Mouse (Mus musculus) neural tube, embryonic 12.5 days (tissue): Measurements from ENCODE around the gene Gm28053. TPM values are rescaled to one million over a fixed set of nuclear protein-coding genes. Genes with fewer than 3 reads are reported as not detected.
"Not testable (repeated sequence)": the region's sequence is repeated elsewhere in the genome, so short reads cannot be mapped to it uniquely, and the experiment has no call there.

ENCODE experiments used
- ATAC-seq: fragments of 200-750 bp; cut with Nextera tagmentation; 2 replicates; pipeline ENCODE4 v1.8.0; 2017; ENCODE audit warnings: low read depth, mild to moderate bottlenecking, moderate TSS enrichment, moderate library complexity; ENCODE audit not compliant: low FRiP score
- H3K27ac ChIP-seq: fragments of 300-500 bp; sonication (generic); 2 replicates; pipeline ENCODE4 v1.5.1; 2016
- H3K27me3 ChIP-seq: fragments of 300-500 bp; sonication (generic); replicated peaks from 2 replicates; pipeline ENCODE4 v1.6.1; 2016; ENCODE audit warnings: mild to moderate bottlenecking
- H3K36me3 ChIP-seq: fragments of 300-500 bp; sonication (generic); 2 replicates; pipeline ENCODE4 v1.6.1; 2016; ENCODE audit warnings: mild to moderate bottlenecking
- H3K4me1 ChIP-seq: fragments of 300-500 bp; sonication (generic); 2 replicates; pipeline ENCODE4 v1.6.1; 2016
- H3K4me2 ChIP-seq: fragments of 300-500 bp; sonication (generic); replicated peaks from 2 replicates; pipeline ENCODE4 v1.6.1; 2016; ENCODE audit warnings: mild to moderate bottlenecking
- H3K4me3 ChIP-seq: fragments of 300-500 bp; sonication (generic); 2 replicates; pipeline ENCODE4 v1.5.1; 2016
- H3K9ac ChIP-seq: fragments of 300-500 bp; sonication (generic); 2 replicates; pipeline ENCODE4 v1.6.1; 2016; ENCODE audit warnings: mild to moderate bottlenecking
- H3K9me3 ChIP-seq: fragments of 300-500 bp; sonication (generic); 2 replicates; pipeline ENCODE4 v1.6.1; 2016; ENCODE audit warnings: mild to moderate bottlenecking
- WGBS: fragments of 180-500 bp; shearing (Covaris S2); methylation state at CpG from one replicate; pipeline ENCODE4 v1.1.7; 2016; 5-methylcytosine and 5-hydroxymethylcytosine counted together
- polyA plus RNA-seq: library from polyadenylated mRNA; unstranded; fragments of >200 nt; fragmentation: Nextera tagmentation; extraction: Ambion mirVana; gene quantifications from 2 replicates; pipeline ENCODE4 v1.2.1, GENCODE M21; 2016

Gm28053 gene
- polyA plus RNA-seq, 1 experiment from 2014 or later, result 0.70 TPM

GRCm38 (mm10) chr6:48682271-48682670 is 36.1 kb upstream of the Gm28053 start:
- Histone ChIP-seq H3K4me3 (no peak overlapping the region), H3K27ac (no peak overlapping the region), H3K4me2 (no peak overlapping the region), H3K4me1 (no peaks in the 10 kb centered on the region), H3K36me3 (no peaks in the 10 kb centered on the region), H3K27me3 (no peaks in the 10 kb centered on the region), H3K9ac (no peak overlapping the region), H3K9me3 (no peaks in the 10 kb centered on the region)
- 86% methylated on average over 4 of the region's 4 CpGs for WGBS
- ATAC-seq, result no peak

GRCm38 (mm10) chr6:48683263-48683821 is 35.1 kb upstream of the Gm28053 start:
- 91% methylated on average over 4 of the region's 4 CpGs for WGBS
- H3K27me3 ChIP-seq, ATAC-seq, H3K36me3 ChIP-seq, H3K9ac ChIP-seq, H3K4me2 ChIP-seq, H3K27ac ChIP-seq, H3K9me3 ChIP-seq, H3K4me1 ChIP-seq, H3K4me3 ChIP-seq: not testable (repeated sequence)

GRCm38 (mm10) chr6:48684319-48684718 is 34.1 kb upstream of the Gm28053 start, which contains the start of gene Gimap4:
Gene Gimap4, plus strand, starts transcription at chr6:48684549.
- no peaks in the 10 kb centered on the region for H3K27me3 ChIP-seq
- no peak for ATAC-seq
- no peaks in the 10 kb centered on the region for H3K4me1 ChIP-seq
- no peaks in the 10 kb centered on the region for H3K36me3 ChIP-seq
- H3K4me3 ChIP-seq, result no peak within 1 kb of the TSS
- no peak within 1 kb of the TSS for H3K27ac ChIP-seq
- H3K9ac ChIP-seq, result no peak within 1 kb of the TSS
- no peaks in the 10 kb centered on the region for H3K9me3 ChIP-seq
- no peak within 1 kb of the TSS for H3K4me2 ChIP-seq
- 78% methylated on average over 5 of the region's 5 CpGs for WGBS

GRCm38 (mm10) chr6:48684806-48685205 is 33.6 kb upstream of the Gm28053 start:
- Histone ChIP-seq H3K9me3 (no peaks in the 10 kb centered on the region), H3K4me2 (no peak overlapping the region), H3K9ac (no peak overlapping the region), H3K27me3 (no peaks in the 10 kb centered on the region), H3K36me3 (no peaks in the 10 kb centered on the region), H3K4me1 (no peaks in the 10 kb centered on the region), H3K27ac (no peak overlapping the region), H3K4me3 (no peak overlapping the region)
- 70% methylated on average over 4 of the region's 4 CpGs for WGBS
- no peak for ATAC-seq

GRCm38 (mm10) chr6:48685251-48685650 is 33.2 kb upstream of the Gm28053 start:
- no peak overlapping the region for H3K4me3 ChIP-seq
- H3K27ac ChIP-seq, result no peak overlapping the region
- WGBS, result 81% methylated on average over 2 of the region's 2 CpGs
- no peaks in the 10 kb centered on the region for H3K9me3 ChIP-seq
- no peak overlapping the region for H3K4me2 ChIP-seq
- H3K9ac ChIP-seq, result no peak overlapping the region
- ATAC-seq, result no peak
- no peaks in the 10 kb centered on the region for H3K4me1 ChIP-seq
- no peaks in the 10 kb centered on the region for H3K36me3 ChIP-seq
- H3K27me3 ChIP-seq, result no peaks in the 10 kb centered on the region

GRCm38 (mm10) chr6:48685694-48686665 is 32.4 kb upstream of the Gm28053 start:
- no peak overlapping the region for H3K4me2 ChIP-seq
- 85% methylated on average over 7 of the region's 7 CpGs for WGBS
- no peak overlapping the region for H3K4me3 ChIP-seq
- H3K36me3 ChIP-seq, result no peaks in the 10 kb centered on the region
- H3K4me1 ChIP-seq, result no peaks in the 10 kb centered on the region
- no peaks in the 10 kb centered on the region for H3K9me3 ChIP-seq
- H3K27me3 ChIP-seq, result no peaks in the 10 kb centered on the region
- H3K9ac ChIP-seq, result no peak overlapping the region
- H3K27ac ChIP-seq, result no peak overlapping the region
- no peak for ATAC-seq

GRCm38 (mm10) chr6:48687077-48687476 is 31.3 kb upstream of the Gm28053 start:
- 72% methylated on average over 2 of the region's 2 CpGs for WGBS
- Histone ChIP-seq H3K9ac (no peak overlapping the region), H3K4me3 (no peak overlapping the region), H3K4me1 (no peaks in the 10 kb centered on the region), H3K36me3 (no peaks in the 10 kb centered on the region), H3K4me2 (no peak overlapping the region), H3K27me3 (no peaks in the 10 kb centered on the region), H3K9me3 (no peaks in the 10 kb centered on the region), H3K27ac (no peak overlapping the region)
- no peak for ATAC-seq

- Histone ChIP-seq H3K27ac (no peak overlapping the region), H3K36me3 (no peaks in the 10 kb centered on the region), H3K4me2 (no peak overlapping the region), H3K27me3 (no peaks in the 10 kb centered on the region), H3K9me3 (peaks cover 2% of the 10 kb centered on the region; the same call in 1 of the 2 replicates), H3K4me1 (no peaks in the 10 kb centered on the region), H3K9ac (no peak overlapping the region), H3K4me3 (no peak overlapping the region)
- no peak for ATAC-seq
- WGBS, result 93% methylated on average over 2 of the region's 2 CpGs
These were observed 29.1 kb upstream of the Gm28053 start for GRCm38 (mm10) chr6:48689320-48689719.

- H3K36me3 ChIP-seq, result no peaks in the 10 kb centered on the region
- no peak for ATAC-seq
- no peak overlapping the region for H3K27ac ChIP-seq
- H3K4me3 ChIP-seq, result no peak overlapping the region
- H3K4me2 ChIP-seq, result no peak overlapping the region
- no peak overlapping the region for H3K9ac ChIP-seq
- no peaks in the 10 kb centered on the region for H3K27me3 ChIP-seq
- H3K4me1 ChIP-seq, result no peaks in the 10 kb centered on the region
- 90% methylated on average over 6 of the region's 6 CpGs for WGBS
- H3K9me3 ChIP-seq, result peaks cover 4% of the 10 kb centered on the region; the same call in 1 of the 2 replicates
These were observed 25.4 kb upstream of the Gm28053 start for GRCm38 (mm10) chr6:48692962-48693361.

GRCm38 (mm10) chr6:48696830-48697554 is 21.4 kb upstream of the Gm28053 start:
- no peak overlapping the region for H3K9ac ChIP-seq
- H3K4me3 ChIP-seq, result no peak overlapping the region
- no peak overlapping the region for H3K4me2 ChIP-seq

GRCm38 (mm10) chr6:48697555-48697930 is 20.9 kb upstream of the Gm28053 start:
- Histone ChIP-seq H3K4me3 (no peak overlapping the region), H3K4me2 (no peak overlapping the region), H3K36me3 (no peaks in the 10 kb centered on the region), H3K27me3 (no peaks in the 10 kb centered on the region), H3K9me3 (peaks cover 4% of the 10 kb centered on the region; the same call in 1 of the 2 replicates), H3K4me1 (no peaks in the 10 kb centered on the region), H3K27ac (no peak overlapping the region), H3K9ac (no peak overlapping the region)
- no peak for ATAC-seq
- WGBS, result 65% methylated on average over 1 of the region's 1 CpGs

More at GRCm38 (mm10) chr6:48696830-48697554, 21.4 kb upstream of the Gm28053 start:
- Histone ChIP-seq H3K9me3 (peaks cover 4% of the 10 kb centered on the region; the same call in 1 of the 2 replicates), H3K27me3 (no peaks in the 10 kb centered on the region), H3K27ac (no peak overlapping the region), H3K4me1 (no peaks in the 10 kb centered on the region), H3K36me3 (no peaks in the 10 kb centered on the region)
- 87% methylated on average over 4 of the region's 4 CpGs for WGBS
- no peak for ATAC-seq
